In genomic region chr5:149745079-149745478, GRCm38 (mm10) we compare ENCODE assay signal across 12 mouse cellular contexts.
DNase-seq lines count a peak whose midpoint lies in the region; TF ChIP-seq lines count a peak whose summit lies in the region.
"Had no signal": no experiment of that assay in that cellular context is flagged by ENCODE, and none has a peak within 500 bp of the region (broad histone marks: within the 10 kb centered on the region; RNA-seq: fewer than 3 reads in every experiment).

No protein-coding gene starts in this region.

- no peaks in the 10 kb centered on the region for H3K36me3 ChIP-seq in CH12.LX (replicated peaks in 1 of 2; ENCODE audit: control insufficient read depth in 1 of 2, insufficient read depth in 1 of 2, low read length in 1 of 2)

- peak; percentile 18 for DNase-seq in kidney, postnatal 10 days
- DNase-seq in kidney, adult 18-20 months = no peak
- peak; percentile 14 for DNase-seq in 416B (ENCODE audit: low read depth)
- no peak for DNase-seq in CH12.LX (ENCODE audit: extremely low read depth)
- DNase-seq in urinary bladder, postnatal 25 days (ENCODE audit: low spot score) = no peak
- no peak for DNase-seq in ovary, postnatal 10 days (ENCODE audit: low spot score)
- DNase-seq: cerebellum, adult 2 months; gastrocnemius, postnatal 36 days; heart, postnatal 4 days; kidney, postnatal 14 days; lung, postnatal 4 days had no signal

- H3K9me3 ChIP-seq in CH12.LX (replicated peaks; ENCODE audit: low read length) = peaks cover 48% of the 10 kb centered on the region

- TF ChIP-seq EP300 in CH12.LX (IDR thresholded peaks at IDR 0.05; ENCODE audit: low read length) = no peak

- no peak overlapping the region for H3K27ac ChIP-seq in CH12.LX (ENCODE audit: insufficient read depth, low read depth)
- H3K27ac ChIP-seq in cortical plate, adult 2 months (ENCODE audit: insufficient read depth, low read length) = no peak overlapping the region

- in situ Hi-C loops in CH12.LX (cut with MboI; ENCODE audit: low pct_ligation_motif_present, low pct_unique_long_range_greater_than_20kb, low sequenced_read_pairs) = no loop called here

- H3K79me2 ChIP-seq in CH12.LX (replicated peaks; ENCODE audit: control insufficient read depth, extremely low read depth, insufficient read depth, poor library complexity, severe bottlenecking) = no peaks in the 10 kb centered on the region

- H3K4me1 ChIP-seq in CH12.LX (ENCODE audit: control insufficient read depth in 1 of 2, insufficient read depth in 2 of 2) = no peaks in the 10 kb centered on the region
- H3K4me1 ChIP-seq in cortical plate, adult 2 months (ENCODE audit: control insufficient read depth, insufficient read depth, low read length) = no peaks in the 10 kb centered on the region

- no peak overlapping the region for H3K4me3 ChIP-seq in CH12.LX (replicated peaks in 1 of 3; ENCODE audit: low read depth in 2 of 3, low read length in 2 of 3, poor library complexity in 1 of 3)
- no peak overlapping the region for H3K4me3 ChIP-seq in cortical plate, adult 2 months (ENCODE audit: insufficient read depth, low read length)

- 0 out of 4 replicates have a peak, but pooled peaks have one; percentile 5 to 12 for TF ChIP-seq CTCF in CH12.LX (conservative IDR thresholded peaks at IDR 0.05 in 1 of 2, IDR thresholded peaks at IDR 0.05 in 1 of 2; ENCODE audit: low read depth in 2 of 2, low read length in 2 of 2)
- TF ChIP-seq CTCF in cortical plate, adult 2 months (IDR thresholded peaks at IDR 0.05; ENCODE audit: extremely low read depth, insufficient read depth, low read length) = peak; percentile 26; the same call in 1 of the 2 replicates

- no peaks in the 10 kb centered on the region for H3K27me3 ChIP-seq in CH12.LX (replicated peaks)

- no peak overlapping the region for H3K9ac ChIP-seq in CH12.LX (ENCODE audit: insufficient read depth, low read depth)

- dilution Hi-C loops in CH12.LX (cut with MboI; ENCODE audit: extremely low pct_ligation_motif_present, extremely low pct_unique_long_range_greater_than_20kb, low sequenced_read_pairs) = no loop called here

- TF ChIP-seq POLR2A in CH12.LX (IDR thresholded peaks at IDR 0.05; ENCODE audit: low read depth, low read length) = no peak
- TF ChIP-seq POLR2A in cortical plate, adult 2 months (IDR thresholded peaks at IDR 0.05; ENCODE audit: extremely low read depth, insufficient read depth, low read length) = no peak

- no peak for TF ChIP-seq RAD21 in CH12.LX (IDR thresholded peaks at IDR 0.05; ENCODE audit: low read depth, low read length)

- no peak overlapping the region for H3K4me2 ChIP-seq in CH12.LX (ENCODE audit: insufficient read depth, low read depth, poor library complexity, severe bottlenecking)

TF ChIP-seq in CH12.LX, 34 proteins besides CTCF, POLR2A, EP300 and RAD21:
- no peak for TF ChIP-seq ZC3H11A (IDR thresholded peaks at IDR 0.05; ENCODE audit: low read depth, low read length)
- no peak for TF ChIP-seq NRF1 (IDR thresholded peaks at IDR 0.05; ENCODE audit: low read depth, low read length)
- TF ChIP-seq BHLHE40 (IDR thresholded peaks at IDR 0.05; ENCODE audit: low read depth, low read length) = no peak
- no peak for TF ChIP-seq MAZ (IDR thresholded peaks at IDR 0.05; ENCODE audit: low read depth, low read length)

Comparison
In these comparisons a context has a peak if more than half of its experiments do, and no peak if none do; other contexts are left out.
1. DNase-seq: peak in kidney, postnatal 10 days (single experiment) and 416B (single experiment); none in kidney, adult 18-20 months (single experiment), CH12.LX (single experiment), urinary bladder, postnatal 25 days (single experiment) and ovary, postnatal 10 days (single experiment).